Mouse (Mus musculus): ENCODE measurements around the gene Tm4sf4. TPM values are rescaled to one million over a fixed set of nuclear protein-coding genes. Genes with fewer than 3 reads are reported as not detected.
A peak's percentile ranks its signal among the peaks of the same experiment; 100 is the strongest.

The Tm4sf4 gene
- not detected for total RNA-seq (2021)
- long read RNA-seq, experiment 1 = 0 reads
- long read RNA-seq, experiment 2 = 0 reads

DNA sequence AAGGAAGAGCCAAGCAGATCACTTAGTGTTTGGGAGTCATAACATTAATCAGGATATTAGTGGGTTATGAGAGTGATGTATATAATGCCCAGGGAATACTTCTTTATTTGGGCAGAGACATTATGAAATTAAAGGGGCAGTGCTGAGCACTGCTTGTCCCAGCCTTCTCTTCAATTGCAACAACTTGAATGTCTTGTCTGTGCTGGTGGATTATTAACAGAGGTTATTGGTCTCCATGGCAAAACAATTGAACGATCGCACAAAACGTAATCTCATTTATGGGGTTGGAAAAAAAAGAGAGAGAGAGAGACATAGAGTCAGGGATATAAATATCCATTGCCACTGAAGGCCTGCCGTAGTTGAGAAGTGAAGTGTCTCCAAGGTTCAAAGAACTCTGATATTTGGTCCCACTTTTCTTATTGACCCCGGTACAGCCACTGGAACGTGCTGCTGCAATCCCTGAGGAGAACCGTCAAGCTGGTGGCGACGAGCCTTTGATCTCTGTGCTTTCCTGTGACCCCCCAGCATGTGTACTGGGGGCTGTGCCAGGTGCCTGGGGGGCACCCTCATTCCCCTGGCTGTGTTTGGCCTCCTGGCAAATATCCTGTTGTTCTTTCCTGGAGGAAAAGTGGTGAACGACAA is at the start of gene Tm4sf4:
TSS of gene Tm4sf4 (plus strand) at position 226 of the 642 bp plus-strand sequence.
- intact Hi-C loops (cut with DNase I; ENCODE audit: low total_unique reads) = no loop called here
- DNase-seq = no peak

DNA sequence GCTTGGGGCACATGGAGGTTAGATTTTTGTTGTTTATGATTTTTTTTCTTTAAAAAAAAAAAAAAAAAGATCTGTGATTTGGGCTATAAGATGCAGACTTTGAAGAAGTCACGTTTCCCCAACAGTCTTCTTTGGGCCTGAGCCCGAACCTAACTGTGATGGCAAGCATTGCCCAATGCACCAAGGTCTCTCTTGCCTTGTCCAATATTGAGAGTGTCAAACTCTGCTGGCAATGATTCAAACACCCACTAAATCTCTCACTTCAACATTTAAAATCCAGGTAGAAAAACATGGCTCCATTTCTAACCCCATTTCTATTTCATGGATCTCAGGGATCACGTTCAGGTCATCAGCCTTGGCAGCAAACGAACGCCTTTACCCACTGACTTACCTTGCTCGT is 38.7 kb upstream of the Tm4sf4 start:
- no peak for DNase-seq
- intact Hi-C loops (cut with DNase I; ENCODE audit: low total_unique reads) = no loop called here

DNA sequence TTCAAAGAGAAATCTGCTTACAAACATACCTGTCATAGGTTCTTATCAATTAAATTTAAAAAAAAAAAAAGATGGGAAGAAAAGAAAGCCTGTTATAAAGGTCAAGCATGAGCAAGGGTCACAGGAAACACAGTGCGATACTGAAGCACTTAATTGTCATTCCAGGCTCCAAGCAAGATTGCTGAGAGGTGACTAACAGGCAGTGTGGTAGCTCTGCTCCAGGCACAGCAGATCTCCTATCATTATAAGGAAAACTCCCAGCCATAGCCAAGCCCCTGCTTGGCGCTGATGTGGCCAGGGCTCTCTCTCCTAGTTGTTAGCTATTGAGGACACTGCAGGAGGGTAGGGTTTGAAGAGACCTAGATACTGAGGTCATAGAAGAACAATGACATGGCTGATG is 38.2 kb upstream of the Tm4sf4 start:
- DNase-seq = no peak
- intact Hi-C loops (cut with DNase I; ENCODE audit: low total_unique reads) = no loop called here

DNA sequence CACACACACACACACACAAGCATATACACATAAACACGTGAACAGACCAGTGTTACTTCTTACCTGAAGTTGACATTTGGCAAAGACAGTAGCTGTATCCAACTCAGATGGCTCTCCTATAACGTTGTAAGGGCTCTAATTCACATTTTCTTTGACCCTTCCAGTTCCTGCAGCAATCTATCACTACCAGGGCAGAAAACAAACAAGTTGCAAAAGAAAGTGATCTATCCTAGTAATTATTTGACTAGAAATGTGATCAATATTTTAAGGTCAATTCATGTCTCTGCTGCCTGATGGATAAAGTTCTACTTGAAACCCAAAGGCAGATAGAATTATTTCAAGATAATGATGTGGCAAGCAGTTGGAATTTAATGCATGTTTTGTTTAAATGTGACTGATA is 37.5 kb upstream of the Tm4sf4 start:
- intact Hi-C loops (cut with DNase I; ENCODE audit: low total_unique reads) = no loop called here

DNA sequence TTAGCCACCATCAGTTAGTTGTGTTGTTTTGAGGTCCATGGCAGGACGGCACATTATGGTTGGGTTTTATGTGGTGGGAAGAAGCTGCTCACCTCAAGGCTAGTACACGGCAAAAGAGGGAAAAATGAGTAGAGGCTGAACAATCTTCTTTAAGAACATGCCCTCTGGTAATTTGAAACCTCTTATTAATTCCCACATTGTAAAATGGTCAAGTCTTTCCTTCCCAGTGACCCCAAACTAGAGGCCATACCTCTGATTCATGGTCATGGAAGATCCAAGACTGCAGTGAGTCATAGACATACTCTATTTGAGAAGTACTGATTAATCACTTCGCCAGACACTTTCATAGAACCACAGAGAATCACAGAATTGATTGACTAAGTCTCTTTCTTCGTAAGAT is 13.6 kb upstream of the Tm4sf4 start:
- intact Hi-C loops (cut with DNase I; ENCODE audit: low total_unique reads) = no loop called here
- no peak for DNase-seq

More for the DNA sequence above, 37.5 kb upstream of the Tm4sf4 start:
- no peak for DNase-seq

DNA sequence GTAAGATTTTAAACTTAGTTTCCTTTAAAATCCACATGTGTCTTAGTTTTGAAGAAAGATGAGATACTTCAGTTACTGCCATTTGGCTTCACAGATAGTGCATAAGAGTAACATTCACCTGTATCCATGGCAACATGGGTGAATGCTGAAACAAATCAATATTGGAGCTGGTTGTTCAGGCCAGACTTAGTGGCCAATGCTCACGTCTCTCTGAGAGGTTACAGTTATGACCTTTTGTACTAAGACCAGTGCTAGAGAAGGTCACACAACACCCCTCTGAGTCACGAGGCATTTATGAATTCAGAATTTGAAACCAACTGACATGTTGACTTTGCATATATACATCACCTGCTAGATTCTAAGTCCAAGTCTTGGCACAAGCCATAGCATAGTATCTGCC is 4.9 kb upstream of the Tm4sf4 start:
- intact Hi-C loops (cut with DNase I; ENCODE audit: low total_unique reads) = no loop called here

DNA sequence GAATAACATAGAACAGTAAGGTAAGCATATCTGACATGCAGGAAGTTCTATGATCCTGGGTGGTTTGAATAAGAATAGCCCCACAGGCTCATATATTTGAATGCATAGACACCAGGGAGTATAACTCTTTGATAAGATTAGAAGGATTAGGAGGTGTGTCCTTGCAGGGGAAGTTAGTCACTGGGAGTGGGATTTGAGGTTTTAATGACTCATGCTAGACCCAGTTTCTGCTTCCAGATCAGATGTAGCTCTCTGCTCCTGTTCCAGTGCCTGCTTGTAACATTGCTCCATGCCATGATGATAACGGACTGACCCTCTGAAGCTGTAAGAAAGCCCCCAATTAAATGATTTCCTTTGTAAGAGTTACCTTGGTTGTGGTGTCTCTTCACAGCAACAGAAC is 4.5 kb upstream of the Tm4sf4 start:
- DNase-seq = no peak
- intact Hi-C loops (cut with DNase I; ENCODE audit: low total_unique reads) = no loop called here

More for the DNA sequence above, 4.9 kb upstream of the Tm4sf4 start:
- no peak for DNase-seq

DNA sequence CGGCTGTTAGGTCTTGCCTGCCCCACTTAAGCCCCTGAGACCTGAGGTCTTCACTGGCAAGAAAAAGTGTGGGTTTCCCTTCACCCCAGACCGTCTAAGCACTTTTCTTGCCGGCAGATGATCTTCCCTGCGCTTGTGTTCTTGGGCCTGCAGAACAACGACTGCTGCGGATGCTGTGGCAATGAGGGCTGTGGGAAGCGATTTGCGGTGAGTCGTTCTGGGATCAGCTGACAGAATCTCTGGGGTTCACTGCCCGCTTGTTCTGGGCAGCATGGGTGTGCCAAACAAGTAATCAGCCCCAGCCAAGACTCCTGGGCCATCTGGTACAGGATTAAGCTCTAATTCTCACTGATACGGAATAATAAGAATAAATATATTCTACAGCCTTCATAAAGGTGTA is 1.2 kb downstream of the Tm4sf4 start:
- intact Hi-C loops (cut with DNase I; ENCODE audit: low total_unique reads) = no loop called here
- DNase-seq = no peak

DNA sequence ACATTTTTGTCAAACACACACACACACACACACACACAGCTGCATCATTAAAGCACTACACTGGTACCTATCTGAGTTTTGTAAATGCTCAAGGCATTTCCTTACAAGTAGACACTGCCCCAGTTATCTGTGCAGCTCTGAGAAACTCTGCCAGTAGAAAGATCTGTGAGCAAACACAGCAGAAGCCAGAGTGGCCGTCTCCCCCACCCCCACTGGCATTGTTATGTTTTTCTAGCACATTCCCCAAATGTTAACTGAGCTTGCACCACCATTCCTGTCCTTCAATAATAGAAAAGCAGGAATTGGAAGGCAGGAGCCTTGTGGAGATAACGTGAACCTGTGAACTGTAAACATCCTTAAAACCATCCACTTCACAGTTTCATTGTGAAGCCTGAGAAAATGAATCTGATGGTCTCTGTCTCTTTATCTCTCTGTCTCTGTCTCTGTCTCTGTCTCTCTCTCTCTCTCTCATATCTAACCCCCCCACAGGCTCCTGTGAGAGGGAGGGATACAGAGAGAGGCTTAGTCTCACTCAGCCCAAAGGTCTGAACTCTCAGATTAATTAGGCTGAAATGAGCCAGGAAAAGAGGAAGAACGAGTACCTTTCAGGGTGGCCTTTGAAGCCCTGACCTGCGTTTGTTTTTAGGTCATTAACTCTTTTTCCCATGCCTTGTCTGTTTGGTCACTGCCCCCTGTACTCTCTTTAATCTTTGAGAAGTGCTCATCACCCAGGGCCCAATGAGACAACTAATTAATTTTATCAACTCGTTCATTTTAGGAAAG is 3.8 kb downstream of the Tm4sf4 start:
- intact Hi-C loops (cut with DNase I; ENCODE audit: low total_unique reads) = no loop called here
- no peak for DNase-seq

DNA sequence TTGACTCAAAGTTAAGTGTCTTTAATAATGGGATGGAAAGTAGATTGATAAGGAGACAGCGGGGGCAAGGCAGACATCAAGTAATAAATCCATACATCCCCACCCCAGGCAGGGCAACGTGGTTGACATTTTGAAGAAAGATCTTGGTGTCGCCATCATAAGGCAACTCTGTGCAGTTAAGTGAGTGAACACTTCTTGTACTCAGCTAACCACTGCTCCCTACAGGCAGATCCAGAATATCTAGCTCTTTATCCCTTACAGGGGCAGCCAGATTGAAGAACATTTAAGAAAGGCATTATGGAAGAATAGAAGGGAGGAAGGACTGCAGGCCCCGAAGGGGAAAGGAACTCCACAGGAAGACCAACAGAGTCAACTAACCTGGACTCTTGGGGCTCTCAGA is 4.4 kb downstream of the Tm4sf4 start:
- DNase-seq = no peak
- intact Hi-C loops (cut with DNase I; ENCODE audit: low total_unique reads) = no loop called here

DNA sequence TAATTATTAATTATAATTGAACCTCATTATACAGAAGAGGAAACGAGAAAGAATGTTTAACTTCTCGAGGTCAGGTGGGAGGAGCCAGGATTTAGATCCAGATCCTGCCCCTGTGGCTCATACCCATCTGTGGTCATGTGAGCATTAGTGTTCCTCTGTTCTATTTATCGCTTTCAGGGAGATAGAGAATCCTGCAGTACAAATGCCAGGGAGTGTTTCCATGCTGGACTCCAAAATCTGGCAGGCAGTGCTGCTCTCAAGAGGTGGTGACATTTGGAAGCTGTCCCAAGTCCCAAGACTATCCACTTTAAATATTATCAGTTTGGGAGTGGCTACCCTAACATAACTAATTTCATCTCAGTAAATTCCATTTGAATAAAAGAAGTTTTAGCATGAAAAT is 6.6 kb downstream of the Tm4sf4 start:
- intact Hi-C loops (cut with DNase I; ENCODE audit: low total_unique reads) = no loop called here
- no peak for DNase-seq

DNA sequence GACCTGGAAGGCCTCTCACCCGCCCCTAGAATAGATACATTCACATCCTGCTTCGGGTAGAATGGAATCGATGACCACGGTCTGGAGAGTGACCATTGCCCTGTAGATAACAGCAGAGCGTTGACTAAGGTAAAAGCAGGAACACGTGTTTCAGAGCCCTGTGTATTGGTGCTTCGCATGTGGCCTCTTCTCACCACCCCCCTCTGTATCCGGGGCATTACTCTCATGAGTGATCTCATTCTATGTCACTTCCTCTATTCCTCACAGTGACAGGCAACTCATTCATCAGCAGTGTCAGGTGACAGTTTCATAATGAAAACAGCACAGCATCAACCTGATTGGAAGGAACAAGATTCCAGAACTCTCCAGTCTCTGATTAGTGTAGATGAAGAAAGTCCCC is 10.2 kb downstream of the Tm4sf4 start:
- intact Hi-C loops (cut with DNase I; ENCODE audit: low total_unique reads) = no loop called here
- DNase-seq = no peak

DNA sequence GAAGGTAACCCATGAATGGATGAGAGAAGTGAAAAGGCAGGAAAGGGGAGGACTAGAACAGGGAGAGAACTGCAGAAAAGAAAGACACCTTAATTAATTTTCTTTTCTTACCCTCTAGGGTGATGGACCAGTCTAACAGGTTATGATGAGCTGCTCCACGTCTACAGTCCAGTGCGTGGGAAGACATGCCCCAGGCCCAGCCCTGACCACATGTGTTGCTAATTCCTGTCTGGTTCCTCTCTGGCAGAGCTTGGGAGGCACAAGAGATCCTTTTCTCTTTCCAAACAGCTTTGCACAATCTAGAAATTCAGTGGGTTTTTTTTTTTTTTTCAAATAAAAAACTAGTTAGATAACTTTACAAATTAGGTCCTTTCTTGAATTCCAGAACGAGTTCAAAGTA is 15.8 kb downstream of the Tm4sf4 start:
- intact Hi-C loops (cut with DNase I; ENCODE audit: low total_unique reads) = no loop called here
- no peak for DNase-seq

DNA sequence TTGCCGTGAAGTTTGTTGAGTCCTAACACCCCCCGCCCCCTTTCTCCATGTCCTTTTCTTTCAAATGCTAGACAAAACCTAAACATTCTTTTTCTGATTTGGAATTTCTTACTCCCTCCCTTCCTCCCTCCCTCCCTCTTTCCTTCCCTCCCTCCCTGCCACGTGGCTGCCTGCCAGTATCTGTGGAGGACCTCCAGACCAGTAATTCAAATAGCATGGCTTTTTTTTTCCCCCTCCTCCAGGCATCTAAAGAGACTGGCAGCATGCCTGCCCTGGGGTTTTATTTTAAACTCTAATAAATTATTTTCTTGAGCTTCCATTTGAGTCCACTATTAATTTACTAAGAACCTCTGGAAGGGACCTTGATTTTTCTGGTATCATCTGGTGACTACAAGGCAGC is 20.6 kb downstream of the Tm4sf4 start:
- DNase-seq = peak; percentile 30
- intact Hi-C loops (cut with DNase I; ENCODE audit: low total_unique reads) = loop anchor here (5.0 kb wide), 1 partner anchor 178 kb away; no protein-coding TSS in a partner anchor

DNA sequence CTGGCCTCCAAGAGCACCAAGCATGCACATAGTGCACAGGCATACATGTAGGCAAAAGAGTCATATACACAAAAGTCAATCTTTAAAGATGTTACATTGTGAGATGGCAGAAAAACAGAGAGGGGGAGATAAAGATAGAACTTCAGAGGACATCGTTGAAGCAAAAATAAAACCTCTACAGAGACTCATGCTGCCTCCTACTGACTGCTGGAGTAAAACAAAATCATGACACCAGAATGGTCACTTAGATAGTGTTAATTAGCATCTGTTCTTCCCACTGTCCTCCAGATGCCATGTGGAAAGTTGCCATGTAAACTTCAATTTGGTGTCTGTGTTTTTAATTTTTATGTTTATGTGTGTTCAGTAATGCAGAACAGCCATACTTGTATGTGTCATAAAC is 22.8 kb downstream of the Tm4sf4 start:
- intact Hi-C loops (cut with DNase I; ENCODE audit: low total_unique reads) = loop anchor here (5.0 kb wide), 1 partner anchor 181 kb away; no protein-coding TSS in a partner anchor
- DNase-seq = no peak

DNA sequence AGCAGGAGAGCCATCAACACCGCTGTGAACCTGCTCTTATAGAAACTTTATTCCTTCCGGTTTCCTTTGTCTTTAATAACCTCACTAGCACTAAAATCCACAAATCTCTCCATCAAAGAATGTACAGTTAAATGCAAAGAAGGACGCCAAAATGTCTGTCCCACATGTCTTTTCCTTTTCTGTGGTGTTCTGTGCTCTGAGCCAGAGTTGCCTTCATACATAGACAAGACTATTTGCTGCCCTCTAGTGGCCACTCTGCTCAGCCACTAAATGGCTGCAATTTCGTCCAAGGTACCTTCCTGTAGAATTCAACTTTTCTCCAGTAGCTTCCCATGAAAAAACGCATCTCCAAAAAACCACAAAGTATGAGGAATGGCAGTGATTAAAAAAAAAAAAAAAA is 23.3 kb downstream of the Tm4sf4 start:
- peak; percentile 66 for DNase-seq
- intact Hi-C loops (cut with DNase I; ENCODE audit: low total_unique reads) = loop anchor here (5.0 kb wide), 1 partner anchor 181 kb away; no protein-coding TSS in a partner anchor

DNA sequence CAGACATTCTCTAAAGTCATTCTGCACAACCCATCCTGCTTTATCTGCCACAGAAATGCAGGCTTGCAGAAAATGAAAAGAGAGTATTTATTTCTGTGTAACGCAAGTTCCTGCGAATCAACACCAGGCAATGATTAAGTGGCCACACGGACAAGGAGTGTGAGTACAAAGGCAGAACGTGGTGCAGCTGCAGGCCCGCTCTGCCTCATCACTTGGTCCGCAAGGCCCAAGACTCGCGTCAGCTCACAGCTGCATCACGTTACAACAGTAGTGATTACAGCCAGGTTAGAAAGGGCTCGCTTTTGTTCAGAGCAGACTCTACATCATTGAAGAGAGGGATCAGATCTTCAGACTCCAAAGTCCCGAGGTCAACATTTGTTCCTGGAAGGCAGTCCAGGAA is 33.5 kb downstream of the Tm4sf4 start:
- DNase-seq = no peak
- intact Hi-C loops (cut with DNase I; ENCODE audit: low total_unique reads) = no loop called here

DNA sequence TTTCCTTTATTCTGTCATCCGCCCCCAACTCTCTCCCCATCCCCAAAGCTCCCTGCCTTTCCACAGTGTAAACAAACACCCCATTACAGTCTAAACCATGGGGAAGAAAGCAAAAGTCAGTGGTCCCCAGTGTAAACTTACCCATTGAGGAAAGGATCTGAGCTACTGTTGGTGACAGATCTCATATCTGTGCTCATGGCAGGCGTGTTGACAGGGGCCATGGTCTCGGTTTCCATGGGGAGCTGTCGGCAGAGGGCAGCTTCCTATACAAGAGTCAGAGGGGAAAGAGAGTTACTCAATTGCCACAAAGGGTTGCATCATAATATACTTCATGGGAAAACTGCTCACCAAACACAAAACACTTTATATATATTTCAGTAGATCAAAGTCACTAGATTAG is 38.2 kb downstream of the Tm4sf4 start:
- DNase-seq = no peak
- intact Hi-C loops (cut with DNase I; ENCODE audit: low total_unique reads) = no loop called here

DNA sequence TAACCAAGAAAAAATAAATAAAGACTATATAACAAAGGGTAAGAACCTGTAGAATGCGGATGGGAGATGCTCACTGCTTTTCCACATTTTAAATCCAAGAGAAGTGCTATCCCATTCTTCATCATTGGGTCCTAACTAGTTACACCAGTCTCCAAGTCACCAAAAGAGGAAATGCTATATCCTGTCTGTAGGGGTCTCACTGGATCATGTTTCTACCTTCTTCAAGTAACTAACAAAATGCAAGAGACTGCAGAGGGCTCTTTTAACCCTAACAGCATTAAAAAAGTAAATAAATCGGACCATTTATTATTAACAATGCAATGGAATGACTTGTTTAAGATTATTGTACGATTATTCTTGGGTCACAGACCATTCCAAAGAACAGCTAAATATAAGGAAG is 41.2 kb downstream of the Tm4sf4 start:
- intact Hi-C loops (cut with DNase I; ENCODE audit: low total_unique reads) = no loop called here
- DNase-seq = no peak

DNA sequence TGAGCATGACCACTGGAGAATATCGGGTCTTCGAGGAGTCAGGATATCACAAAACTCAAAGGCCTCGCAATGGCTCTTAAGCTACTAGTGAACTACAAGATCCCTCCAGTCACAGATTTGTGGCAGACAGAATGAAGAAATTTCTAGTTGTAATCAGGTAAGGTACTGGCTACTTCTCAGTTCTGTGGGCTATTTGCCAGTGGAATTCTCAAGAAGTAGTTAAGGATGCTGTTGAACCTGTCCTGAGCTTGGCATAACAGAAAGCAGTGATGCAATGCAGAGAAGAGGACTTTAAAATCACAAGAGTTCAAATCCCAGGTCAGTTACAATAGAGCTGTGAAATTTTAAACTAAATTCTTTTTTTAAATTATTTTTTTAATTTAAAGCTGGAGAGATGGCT is 44.2 kb downstream of the Tm4sf4 start:
- intact Hi-C loops (cut with DNase I; ENCODE audit: low total_unique reads) = no loop called here

DNA sequence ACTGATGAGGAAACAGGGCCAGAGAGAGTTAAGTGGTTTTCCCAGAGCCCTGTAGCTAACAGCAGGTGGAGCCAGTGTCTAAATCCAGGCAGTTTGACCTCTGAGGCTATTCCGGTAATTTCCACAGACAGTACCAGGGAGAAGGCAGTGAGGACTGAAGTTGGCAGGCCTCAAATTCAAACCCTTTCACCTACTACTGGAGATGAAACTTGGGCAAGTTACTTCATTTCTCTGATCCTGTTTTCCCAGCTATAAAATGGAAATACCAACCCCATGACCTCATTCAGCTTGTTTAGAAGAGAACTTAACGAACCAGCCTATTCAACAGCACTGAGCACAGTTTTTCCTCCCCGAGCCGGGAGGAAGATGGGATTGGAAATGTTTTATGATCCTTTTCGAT is 45.2 kb downstream of the Tm4sf4 start:
- DNase-seq = peak; percentile 28
- intact Hi-C loops (cut with DNase I; ENCODE audit: low total_unique reads) = loop anchor here (2.0 to 10.0 kb wide), 2 partner anchors 104 to 154 kb away; partner anchors contain the start of gene Wwtr1

More for the DNA sequence above, 44.2 kb downstream of the Tm4sf4 start:
- no peak for DNase-seq
